Mouse (Mus musculus) left cerebral cortex, postnatal 25 days (tissue): ENCODE results near the gene Enpp4. TPM values are rescaled to one million over a fixed set of nuclear protein-coding genes. Genes with fewer than 3 reads are reported as not detected.

Experiments
- DNase-seq, 2 experiments: peaks; one replicate each; pipeline ENCODE4 v3.0.0; 2022; ENCODE audit warnings: low spot score in 2 of 2, mixed read lengths in 1 of 2
- intact Hi-C: fragments of 180-260 bp; cut with DNase I; formaldehyde crosslinking; loops from one replicate; pipeline ENCODE4 v1.15.1; 2025
- total RNA-seq, 2 experiments: library from RNA; stranded (reverse); gene quantifications; 2 replicates each; pipeline ENCODE4 v1.2.3; 2021

Gene Enpp4
- total RNA-seq, 2 experiments from 2014 or later = 12.2 to 13.0 TPM

DNA sequence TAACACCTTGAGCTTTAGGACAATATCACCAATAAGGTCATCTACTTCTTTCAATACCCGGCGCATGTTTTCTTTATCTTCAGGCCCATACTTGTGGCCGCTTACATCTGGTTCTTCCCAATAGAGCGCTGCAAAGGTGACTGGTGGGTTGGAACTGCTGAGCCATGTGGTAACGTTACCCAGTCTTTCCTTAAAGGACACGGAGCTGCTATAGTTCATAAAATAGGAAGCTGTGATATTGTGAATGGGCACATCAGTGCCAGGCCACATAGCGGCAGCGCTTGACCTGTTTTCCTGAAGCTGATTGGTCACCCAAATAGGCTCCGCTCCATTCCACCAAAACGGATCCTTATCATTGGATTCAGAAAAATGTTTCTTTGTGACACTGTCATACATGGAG lies 3.6 kb downstream of the Enpp4 start:
- intact Hi-C loops = no loop called here

DNA sequence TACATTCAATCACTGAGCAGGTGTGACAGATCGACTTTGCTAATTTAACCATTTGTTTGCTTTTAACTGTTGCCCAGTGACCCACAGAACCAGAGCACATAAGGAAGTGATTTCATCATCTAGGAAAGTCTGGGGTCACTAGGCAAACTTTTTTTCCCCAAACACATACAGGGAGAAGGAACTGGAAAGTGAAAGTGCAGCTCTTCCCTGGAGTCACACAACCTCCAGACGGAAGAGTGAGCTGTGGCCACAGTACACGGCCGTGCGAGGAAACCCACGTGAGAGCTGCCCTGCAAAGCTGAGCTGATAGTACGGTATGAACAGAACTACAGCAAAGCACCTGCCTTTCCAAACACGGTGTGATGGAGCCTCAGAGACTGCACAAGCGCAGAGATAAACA lies 4.7 kb downstream of the Enpp4 start:
- intact Hi-C loops = no loop called here
- DNase-seq = no peak

More for the DNA sequence above, 3.6 kb downstream of the Enpp4 start:
- DNase-seq = no peak

DNA sequence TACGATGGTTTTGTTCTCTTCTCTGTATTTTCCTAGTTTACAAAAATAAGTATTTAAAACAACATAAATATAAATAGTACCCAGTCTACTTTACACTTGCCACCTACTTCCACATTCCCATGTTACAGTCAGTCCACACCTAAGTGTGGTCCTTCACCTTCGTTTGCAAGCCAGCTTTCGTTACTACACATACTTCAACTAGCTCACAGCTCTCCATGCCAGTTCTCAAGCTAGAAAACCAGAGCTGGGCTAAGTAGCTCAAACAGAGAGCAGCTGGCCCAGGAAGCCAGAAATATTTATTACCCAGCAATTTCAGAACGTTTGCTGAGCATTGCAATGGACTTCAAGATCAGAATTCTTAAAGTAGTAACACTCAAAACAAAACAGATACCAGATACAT lies 5.1 kb downstream of the Enpp4 start:
- intact Hi-C loops = no loop called here
- DNase-seq = no peak

DNA sequence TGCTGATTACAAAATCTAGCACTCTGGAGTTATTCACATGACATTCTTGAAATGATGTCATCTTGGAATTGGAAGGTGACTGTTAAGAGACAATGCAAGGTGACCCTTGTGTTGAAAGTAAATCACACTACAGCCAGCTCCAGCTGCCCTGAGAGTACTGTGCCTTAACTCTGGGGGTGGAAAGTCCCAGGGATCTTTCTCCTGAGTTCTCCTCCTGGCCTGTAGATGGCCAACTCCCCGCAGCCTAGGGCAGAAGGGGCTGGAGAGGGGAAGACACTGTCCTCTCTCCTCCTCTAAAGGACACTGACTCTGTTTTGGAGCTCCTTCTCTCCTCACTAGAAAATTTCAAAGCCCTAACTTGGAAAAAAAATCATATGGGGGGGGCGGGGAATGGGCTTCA lies 14.1 kb downstream of the Enpp4 start:
- DNase-seq = no peak
- intact Hi-C loops = no loop called here

DNA sequence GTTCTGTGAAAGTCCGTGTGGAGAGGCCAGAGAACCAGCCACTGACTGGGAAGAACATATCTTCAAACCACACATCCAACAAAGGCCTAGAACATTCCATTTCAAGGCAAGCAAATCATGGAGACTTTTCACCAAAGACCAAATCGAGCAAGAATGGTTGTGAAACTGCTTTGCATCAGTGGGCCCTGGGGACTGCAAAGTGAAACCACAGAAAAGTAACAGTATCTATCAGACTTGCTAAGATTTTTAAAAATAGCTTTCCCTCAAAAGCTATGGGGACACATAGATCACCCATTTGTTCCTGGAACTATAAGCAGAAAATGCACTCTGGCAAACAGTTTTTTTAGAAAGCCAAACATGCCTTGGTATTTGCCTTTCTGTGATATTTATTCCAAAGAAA lies 14.7 kb downstream of the Enpp4 start:
- DNase-seq = no peak
- intact Hi-C loops = no loop called here

DNA sequence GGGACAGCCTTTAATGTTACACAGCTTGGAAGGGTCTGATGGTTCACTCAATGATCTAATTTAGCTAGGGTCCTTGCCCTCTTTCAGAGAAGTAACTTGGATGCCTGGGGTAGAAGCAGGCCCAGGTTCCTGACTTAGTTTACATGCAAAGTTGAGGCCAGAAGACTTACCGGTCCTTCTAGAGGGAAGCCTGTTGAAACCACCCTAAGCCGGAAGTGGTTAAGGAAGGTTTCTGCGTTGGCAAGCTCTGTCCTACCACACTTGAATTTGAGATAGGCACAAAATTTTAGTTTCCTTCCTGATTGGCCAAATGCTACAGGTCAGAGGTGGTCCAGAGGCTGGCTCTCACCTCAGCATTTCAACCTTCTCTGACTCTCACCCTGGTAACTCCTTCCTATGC lies 17.4 kb downstream of the Enpp4 start:
- intact Hi-C loops = no loop called here
- no peak for DNase-seq

DNA sequence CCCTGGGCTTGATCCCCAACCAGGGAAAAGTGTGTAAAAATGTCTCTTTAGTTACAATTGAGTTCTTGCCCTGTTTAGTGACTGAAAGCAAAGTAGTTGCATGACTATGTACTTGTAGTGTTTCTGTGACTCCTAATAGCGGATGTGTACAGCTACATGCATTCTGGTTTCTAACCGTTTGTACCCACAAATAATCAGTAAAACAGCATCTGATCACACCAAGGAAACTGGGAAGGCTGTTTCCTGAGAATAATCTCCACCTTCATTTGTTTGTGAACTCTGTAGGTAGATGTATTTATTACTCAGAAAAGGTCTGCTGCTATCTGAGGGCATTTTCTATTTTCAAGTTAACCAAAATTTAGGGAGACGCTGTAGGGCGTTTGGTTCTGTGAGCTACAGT lies 22.5 kb downstream of the Enpp4 start:
- intact Hi-C loops = no loop called here
- DNase-seq = no peak

DNA sequence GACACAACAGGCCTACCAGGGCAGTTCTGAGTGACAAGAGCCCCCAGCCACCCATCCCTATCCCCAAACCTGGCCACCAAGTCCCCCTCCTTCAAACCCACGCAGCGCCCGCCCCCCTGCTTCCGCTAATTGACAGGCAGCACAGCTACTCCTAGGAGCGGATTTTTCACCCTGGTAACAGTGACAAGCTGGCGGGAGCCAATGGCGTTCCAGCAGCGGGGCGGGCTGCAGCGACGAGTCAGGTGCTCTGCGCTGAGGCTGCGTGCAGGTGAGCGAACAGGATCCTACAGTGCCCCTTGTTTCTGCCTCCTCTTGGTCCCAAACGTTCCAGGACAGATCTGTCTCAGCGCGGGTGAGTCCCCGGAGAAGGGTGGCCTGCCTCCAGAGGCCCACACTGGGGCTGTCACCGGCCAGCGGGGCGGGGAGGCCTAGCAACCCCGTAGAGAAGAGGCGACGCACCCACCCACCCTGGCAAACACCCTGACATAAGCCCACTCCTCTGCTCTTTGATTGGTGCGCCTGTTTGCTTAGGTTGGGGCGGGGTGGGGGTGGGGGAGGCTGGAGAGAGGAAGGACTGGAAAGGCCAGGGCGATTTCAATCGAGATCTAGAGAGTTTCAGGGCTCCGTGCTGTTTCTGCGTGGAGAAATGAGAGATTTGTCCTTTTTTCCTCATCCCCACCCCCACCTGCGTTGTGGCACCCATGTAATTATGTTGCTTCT lies 26.8 kb downstream of the Enpp4 start, which contains the start of gene Enpp5:
Gene Enpp5, plus strand, starts transcription at position 183 of the 720 bp plus-strand sequence.
- DNase-seq = peak; percentile 92 to 96
- intact Hi-C loops = loop anchor here (5.0 kb wide), 1 partner anchor 179 kb away; no protein-coding TSS in a partner anchor

DNA sequence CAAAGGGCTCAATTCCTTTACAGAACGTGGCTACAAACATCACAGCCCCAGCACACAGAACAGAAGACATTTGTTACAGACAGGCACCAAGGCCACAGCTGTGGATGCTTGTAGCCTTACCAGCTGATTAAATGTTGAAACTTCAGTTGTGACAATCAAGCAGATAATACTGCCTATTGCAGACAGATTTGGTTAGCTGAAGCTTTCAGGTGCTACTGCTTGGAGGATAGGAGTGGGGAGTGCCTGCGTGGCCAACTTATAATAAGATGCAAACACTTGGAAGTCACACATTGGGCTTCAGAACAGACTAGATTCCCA lies 27.8 kb downstream of the Enpp4 start:
- intact Hi-C loops = loop anchor here (5.0 kb wide), 1 partner anchor 179 kb away; no protein-coding TSS in a partner anchor
- DNase-seq = no peak

DNA sequence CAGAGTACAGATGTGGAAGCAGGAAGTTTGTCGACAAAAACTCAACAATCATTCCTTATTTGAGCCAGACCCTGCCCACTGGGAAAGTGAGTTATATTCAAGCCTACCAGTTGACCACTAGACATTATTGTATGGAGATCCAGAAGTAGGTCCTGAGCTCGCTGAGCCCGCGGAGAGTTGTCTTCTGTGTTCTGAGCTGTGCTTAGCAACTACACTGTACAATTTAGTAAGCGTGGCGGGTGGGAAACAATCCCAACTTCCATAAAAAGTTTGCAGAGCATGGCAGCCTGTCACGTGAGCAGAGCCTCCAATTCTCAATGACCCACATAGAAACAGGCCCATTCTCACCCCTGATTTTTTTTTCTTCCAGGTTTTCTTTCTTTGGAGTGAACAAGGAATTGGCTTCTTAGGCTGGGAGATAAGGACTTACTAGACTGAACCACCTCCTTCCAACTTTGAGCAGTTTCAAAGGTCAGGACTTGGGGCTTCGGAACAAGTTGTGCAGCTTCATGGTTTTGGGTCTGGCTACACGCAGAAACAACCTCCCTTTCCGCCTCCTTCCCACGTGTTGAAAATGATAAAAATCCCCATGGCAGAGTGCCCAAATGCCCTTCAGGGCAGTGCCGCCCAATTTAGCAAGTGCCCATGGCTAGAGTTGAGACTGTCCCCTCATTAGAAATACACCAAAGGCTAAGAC lies 28.3 kb downstream of the Enpp4 start:
- DNase-seq = no peak
- intact Hi-C loops = loop anchor here (5.0 kb wide), 1 partner anchor 180 kb away; no protein-coding TSS in a partner anchor

DNA sequence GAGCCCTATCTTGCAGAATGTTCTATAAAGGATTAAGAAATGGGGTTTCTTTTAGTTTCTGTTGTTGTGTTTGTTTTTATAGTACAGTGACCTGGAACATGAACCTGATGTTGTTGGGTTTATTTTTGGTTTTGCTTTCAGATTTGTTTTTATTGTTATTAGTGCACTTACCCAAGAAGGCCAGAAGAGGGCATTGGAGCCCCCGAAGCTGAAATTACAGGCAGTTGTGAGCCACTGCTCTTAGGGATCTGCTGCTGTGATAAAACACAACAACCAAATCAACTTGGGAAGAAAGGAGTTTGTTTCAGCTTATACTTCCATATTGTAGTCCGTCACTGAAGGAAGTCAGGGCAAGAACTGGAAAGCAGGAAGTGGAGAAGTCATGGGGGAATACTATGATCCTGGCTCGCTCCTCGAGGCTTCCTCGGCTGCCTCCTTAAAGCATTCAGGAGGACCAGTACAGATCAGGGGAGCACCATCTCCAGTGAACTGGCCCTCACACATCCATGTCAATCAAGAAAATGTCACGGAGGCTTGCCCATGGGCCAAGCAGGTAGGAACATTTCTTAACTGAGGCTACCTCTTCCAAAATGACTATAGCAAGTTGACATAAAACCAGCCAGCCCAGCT lies 29.4 kb downstream of the Enpp4 start:
- intact Hi-C loops = loop anchor here (1.0 to 5.0 kb wide), 2 partner anchors 54 to 181 kb away; no protein-coding TSS in a partner anchor
- DNase-seq = peak; percentile 14 to 27

DNA sequence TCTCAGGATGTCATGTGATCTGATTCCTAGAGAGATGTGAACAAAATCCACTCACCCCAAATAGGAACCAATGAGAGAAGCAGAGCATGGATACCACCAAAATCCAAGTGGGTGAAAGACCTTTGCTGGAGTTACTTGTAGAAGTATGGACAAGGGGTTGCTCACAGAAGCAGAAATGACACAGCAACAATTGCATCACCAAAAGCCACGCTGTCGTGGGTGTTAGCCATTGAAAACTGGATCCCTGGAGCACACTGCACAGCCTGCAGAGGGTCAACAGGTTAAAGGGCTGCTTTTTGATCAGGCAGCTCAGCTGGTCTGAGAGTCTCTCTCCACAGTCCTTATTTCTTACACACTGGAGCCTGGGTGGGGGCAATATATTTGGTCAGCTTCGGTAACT lies 30.0 kb downstream of the Enpp4 start:
- intact Hi-C loops = loop anchor here (5.0 kb wide), 1 partner anchor 182 kb away; no protein-coding TSS in a partner anchor

DNA sequence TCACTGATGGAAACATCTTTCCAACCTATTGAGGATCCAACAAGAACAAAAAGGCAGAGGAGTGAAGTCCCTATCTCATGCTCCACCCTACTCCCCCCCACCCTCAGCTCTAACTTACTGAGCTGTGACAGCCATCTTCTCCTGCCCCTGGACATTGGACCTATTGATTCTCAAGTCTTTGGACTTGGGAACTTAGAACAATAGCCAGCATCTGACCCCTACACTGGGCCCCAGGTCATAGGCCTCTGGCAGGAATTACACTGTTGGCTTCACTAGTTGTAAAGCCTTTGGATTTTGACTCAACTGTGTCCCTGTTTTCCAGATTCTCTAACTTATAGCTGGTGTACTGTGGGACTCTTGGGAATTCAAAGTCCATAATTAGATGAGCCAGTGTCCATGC lies 33.9 kb downstream of the Enpp4 start:
- DNase-seq = no peak
- intact Hi-C loops = no loop called here

More for the DNA sequence above, 30.0 kb downstream of the Enpp4 start:
- no peak for DNase-seq

DNA sequence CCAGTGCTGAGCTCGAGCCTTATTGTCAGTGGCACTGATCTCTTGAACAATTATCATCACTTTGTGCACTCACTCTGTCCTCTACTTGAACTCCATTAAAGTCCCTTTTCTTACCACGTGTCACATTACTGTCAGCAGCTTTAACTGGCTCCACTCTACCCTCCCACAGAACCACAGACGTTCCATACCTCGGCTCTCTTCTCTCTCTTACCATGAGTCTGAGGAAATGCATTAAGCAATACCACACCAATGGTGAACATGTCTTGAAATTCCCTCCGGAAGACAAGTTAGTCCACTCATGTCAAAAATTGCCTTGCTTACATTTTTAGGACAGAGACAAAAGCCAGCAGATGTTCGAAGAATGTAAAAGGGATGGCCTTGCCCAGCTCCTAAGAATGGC lies 36.7 kb downstream of the Enpp4 start:
- DNase-seq = no peak
- intact Hi-C loops = no loop called here

DNA sequence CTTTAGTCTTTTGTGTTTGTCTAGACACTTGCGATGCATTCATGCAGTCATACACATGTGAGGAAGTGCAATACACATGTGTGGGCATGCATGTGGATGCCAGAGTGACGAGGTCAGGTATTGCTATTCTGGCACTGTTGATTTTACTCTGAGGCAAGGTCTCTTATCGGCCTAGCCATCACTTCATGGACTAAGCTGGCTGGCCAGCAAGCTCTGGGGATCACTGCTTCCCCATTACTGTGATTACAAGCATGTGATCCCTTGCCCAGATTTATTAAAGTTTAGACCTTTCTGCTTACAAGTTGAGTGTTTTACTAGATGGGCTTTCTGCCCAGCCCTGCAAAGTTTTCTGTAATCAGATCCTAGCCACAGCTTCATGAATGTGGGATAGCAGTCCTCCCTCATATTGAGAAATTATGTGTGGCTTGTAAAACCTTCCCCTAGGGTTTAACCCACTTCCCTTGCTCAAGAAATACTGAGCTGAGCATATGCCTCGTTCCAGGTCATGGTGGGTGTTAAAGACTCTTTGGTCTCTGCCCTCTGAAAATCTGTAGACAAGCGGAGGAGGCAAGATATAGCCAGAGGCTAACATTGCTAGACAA lies 44.2 kb downstream of the Enpp4 start:
- intact Hi-C loops = no loop called here

DNA sequence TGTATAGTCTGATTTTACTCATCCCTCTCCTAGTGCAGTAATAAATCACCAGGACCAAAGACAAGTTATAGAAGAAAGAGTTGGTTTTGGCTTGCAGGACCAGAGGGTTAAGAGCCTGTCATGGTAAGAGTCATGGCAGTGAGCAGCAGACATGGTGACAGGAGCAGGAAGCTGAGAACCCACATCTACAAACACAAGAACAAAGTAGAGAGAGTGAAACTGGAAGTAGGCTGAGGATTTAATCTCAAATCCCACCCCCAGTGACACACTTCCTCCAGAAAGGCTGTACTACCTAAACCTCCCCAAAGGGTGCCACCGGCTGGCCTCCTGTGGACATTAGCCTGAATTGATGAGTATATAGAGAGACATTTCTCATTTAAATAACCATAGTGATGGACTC lies 44.8 kb downstream of the Enpp4 start:
- intact Hi-C loops = no loop called here
- DNase-seq = no peak

More for the DNA sequence above, 44.2 kb downstream of the Enpp4 start:
- no peak for DNase-seq

DNA sequence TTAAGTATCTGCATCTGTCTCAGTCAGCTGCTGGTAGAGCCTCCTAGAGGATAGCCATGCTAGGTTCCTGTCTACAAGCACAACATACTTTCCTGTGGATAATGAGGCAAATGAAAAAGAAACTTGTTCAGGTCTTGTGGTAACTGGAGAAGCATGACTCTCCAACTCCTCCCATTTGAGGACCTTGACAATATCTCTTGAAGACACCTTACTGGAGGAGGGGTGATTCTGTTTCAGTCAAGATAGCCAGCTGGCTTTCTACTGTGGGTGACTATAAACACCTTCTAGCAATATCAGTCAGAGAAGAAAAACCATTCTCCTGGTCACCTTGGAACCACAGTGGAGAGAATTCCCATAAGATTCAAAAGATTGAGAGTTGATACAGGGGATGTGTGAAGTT lies 47.5 kb downstream of the Enpp4 start:
- intact Hi-C loops = no loop called here
- no peak for DNase-seq

DNA sequence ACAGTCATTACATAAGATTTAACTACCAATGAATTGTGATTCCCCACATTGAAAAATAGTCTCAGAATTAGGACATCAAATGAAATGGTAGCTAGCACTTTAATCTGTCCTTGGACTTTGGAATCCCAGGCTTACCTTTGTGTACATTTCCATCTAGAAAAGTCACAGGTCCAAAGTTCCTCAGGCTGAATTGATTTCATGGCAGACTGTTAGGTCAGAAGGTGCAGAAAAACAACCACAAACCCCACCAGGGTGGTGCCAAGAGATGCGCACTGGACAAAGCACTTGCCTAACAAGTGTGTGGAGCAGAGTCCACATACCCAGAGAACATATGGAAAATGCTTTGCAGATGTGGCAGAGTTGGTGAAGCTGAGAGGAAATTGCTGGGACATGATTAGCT lies 48.5 kb downstream of the Enpp4 start:
- no peak for DNase-seq
- intact Hi-C loops = no loop called here

DNA sequence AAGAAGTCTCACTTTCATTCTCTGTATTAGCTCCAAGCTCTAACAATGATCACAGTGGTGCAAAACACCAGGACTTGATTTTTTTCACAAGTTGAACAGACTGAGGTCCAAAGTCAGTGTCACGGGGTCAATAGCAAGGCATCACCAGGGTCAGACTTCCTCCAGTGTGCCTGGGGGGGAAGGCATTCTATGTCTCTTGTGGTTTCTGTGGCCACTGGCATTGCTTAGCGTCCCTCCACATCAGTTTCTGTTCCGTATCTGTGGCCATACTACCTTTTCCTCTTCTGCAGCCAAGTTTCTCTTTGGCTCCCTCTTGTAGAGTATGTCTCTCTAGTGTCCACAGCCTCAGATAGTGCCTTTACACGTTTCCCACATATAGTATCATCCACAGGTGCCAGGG lies 52.2 kb downstream of the Enpp4 start:
- no peak for DNase-seq
- intact Hi-C loops = no loop called here
